Mouse (Mus musculus) R1 (cell line): ENCODE data around the gene Ifna6.
A peak's percentile ranks its signal among the peaks of the same experiment; 100 is the strongest.

ENCODE experiments used
- DNase-seq: peaks from one replicate; pipeline ENCODE4 v3.0.0-alpha.2; 2018; ENCODE audit warnings: low read depth, low spot score

Ifna6 gene

GRCm38 (mm10) chr4:88845334-88845733 is 18.1 kb downstream of the Ifna6 start:
- DNase-seq, result no peak

DNA sequence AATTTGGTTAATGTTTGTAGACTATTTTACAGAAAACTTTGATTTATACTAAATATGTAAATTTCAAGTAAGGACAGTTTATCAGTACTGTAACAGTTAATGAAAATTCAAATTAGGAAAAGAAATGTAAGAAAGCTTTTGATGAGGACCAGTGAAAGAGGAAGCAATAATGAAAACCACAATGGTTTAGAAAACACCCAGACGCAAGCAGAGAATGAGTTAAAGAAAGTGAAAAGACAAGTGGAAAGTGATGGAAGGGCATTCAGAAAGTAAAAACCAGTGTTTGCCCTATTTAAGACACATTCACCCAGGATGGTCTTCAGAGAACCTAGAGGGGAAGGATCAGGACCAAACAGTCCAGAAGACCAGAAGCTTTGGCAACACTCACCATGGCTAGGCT is 22.5 kb downstream of the Ifna6 start, which contains the start of gene Ifna1:
TSS of gene Ifna1 (plus strand) at position 390 of the 400 bp plus-strand sequence.
- no peak for DNase-seq

GRCm38 (mm10) chr4:88851026-88851763 is 24.0 kb downstream of the Ifna6 start:
- no peak for DNase-seq

DNA sequence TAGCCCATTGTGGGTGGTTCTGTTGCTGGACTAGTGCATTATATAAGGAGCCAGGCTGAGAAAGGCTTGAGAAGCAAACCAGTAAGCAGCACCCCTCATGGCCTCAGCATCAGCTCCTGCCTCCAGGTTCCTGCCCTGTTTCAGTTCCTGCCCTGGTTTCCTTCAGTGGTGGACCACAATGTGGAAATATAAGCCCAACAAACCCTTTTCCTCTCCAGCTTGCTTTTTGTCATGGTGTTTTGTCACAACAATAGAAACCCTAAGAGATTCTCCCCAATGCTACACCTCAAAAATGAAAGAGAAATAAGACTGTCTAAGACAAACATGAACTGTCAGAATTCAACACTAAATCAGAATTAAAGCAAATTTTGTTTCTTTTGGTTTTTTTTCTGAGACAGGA is 32.0 kb downstream of the Ifna6 start:
- no peak for DNase-seq

DNA sequence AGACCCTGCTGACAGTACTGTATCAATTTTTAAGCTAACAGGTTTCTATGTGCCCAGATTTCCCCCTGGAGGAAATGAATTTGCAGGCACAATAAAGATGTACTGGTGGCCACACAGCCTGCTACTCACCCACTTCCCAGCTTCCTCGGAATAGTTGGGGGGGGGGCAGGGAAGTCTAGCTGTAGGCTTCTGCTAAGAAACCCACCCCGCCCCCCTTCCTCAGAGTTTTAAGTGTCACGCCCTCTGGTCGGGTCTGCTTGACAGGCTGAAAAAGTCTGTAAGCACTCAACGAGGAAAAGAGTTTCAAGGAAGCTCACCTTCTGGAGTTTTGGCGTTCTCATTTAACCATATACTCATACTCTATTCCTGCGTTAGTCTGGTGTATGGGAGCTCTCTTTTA is 36.1 kb downstream of the Ifna6 start:
- DNase-seq, result peak; percentile 92

DNA sequence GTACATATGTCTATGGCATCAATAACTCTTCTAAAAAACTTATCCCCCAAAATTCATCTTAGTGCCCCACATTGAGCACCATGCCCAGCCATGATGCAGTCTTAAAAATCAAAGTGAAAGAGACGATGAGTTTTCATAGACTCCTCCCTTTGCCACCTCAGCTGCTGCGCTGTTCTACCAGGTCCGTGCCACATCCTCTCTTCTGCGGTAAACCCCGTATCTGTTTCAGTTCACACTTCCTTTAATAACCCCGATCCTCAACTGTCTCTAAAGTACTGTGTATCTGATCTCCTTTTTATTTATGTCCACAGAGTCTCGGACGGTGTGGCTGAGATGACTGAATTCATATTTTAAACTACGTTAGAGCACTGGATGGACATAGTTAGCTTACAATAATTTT is 37.4 kb downstream of the Ifna6 start:
- no peak for DNase-seq

DNA sequence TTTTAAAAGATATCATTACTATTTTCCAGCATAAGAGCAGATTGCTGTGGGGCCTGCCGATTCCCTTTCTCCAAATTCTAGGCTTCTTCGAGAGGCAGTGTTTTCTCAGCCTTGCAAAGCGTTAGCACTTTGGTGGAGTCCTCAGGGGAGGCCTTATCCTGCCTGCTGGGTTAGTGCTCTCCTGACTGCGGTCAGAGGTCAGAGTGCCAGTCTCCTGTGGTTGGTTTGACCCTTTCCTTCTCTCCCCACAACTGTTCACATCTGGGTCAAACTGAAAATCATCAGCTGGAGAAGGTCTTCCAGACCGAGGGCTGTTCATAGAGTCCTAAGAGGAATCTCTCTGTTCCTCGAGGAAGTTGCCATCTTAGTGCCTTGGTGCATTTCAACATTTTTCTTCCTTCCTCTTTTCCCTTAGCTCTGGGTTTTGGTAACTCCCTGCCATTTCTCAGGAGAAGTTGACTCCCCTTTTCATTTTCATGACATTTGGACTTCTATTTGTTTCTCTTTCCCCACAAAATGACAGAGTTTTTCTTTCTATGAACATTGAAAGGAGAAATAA is 37.9 kb downstream of the Ifna6 start:
- DNase-seq, result no peak

DNA sequence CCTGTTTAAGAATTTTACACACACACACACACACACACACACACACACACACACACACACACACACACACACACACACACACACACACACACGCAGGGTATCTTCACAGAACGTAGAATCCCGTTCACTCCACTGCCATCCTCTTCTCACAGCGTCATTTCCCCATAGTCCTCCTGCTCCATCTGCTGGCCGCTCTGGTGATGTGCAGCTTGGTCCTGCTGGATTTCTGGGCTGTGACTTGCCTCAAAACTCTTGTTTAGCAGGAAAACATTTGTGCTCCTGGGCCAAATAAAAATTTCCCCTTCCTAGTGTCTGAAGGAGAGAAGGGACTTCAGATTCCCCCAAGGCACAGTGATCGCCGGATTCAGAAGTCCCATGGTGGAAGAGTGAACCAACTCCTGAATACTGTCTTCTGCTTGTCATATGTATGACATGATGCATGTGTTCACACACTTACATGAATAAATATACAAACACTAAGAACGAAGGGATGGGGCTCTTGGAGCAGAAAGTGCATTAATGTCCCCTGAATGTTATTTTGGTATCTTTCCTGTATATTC is 40.2 kb downstream of the Ifna6 start:
- peak; percentile 76 for DNase-seq

- peak; percentile 30 for DNase-seq
Measured at GRCm38 (mm10) chr4:88867926-88868911, 41.0 kb downstream of the Ifna6 start.

GRCm38 (mm10) chr4:88872691-88873090 is 45.5 kb downstream of the Ifna6 start:
- DNase-seq, result peak; percentile 32

GRCm38 (mm10) chr4:88875435-88876095 is 48.3 kb downstream of the Ifna6 start:
- DNase-seq, result no peak

GRCm38 (mm10) chr4:88876520-88876919 is 49.3 kb downstream of the Ifna6 start:
- DNase-seq, result peak; percentile 34
